Mouse (Mus musculus) kidney, adult 2 months (tissue): Measurements from ENCODE around the gene Zscan20.
A peak's percentile ranks its signal among the peaks of the same experiment; 100 is the strongest.

Source experiments
- CTCF ChIP-seq: fragments of 200-500 bp; conservative IDR thresholded peaks from 2 replicates; pipeline ENCODE4 v1.5.1; 2011; ENCODE audit warnings: low read depth, mild to moderate bottlenecking, control low read depth, low read length, moderate library complexity, mixed read lengths; ENCODE audit not compliant: insufficient read depth, insufficient read length
- POLR2A ChIP-seq: fragments of 200-500 bp; IDR thresholded peaks from one replicate; pipeline ENCODE4 v1.6.1; 2011; ENCODE audit warnings: low read depth, low read length, control low read depth

DNA sequence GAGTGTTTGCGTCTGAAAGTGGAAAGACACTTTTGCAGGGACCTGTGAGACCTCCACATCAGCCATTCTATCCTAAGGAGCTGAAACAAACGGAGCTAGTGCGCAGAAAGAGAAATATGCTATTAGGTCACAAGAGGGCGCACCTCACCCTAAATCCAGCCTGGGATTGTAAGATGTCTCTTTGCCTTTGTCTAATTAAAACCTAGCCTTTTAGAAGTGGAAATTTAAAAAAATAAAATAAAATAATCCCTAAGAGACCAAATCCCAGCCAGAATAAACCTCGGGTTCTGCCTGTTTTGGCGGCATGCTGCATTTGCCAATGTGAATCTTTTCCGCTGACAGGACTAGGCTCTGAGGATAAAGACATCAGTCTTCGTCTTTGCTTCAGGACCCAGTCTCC, 3.4 kb upstream of the Zscan20 start:
- peak; percentile 68 for TF ChIP-seq CTCF
- no peak for TF ChIP-seq POLR2A
